Mouse (Mus musculus) CH12.LX (cell line): Measurements from ENCODE around the gene Wfikkn1. TPM values are rescaled to one million over a fixed set of nuclear protein-coding genes. Genes with fewer than 3 reads are reported as not detected.

ENCODE experiments used
- DNase-seq: peaks from one replicate; pipeline ENCODE4 v3.0.0-alpha.2; 2013; ENCODE audit errors: extremely low read depth
- H3K27ac ChIP-seq: 2 replicates; pipeline ENCODE4 v1.5.1; 2012; ENCODE audit warnings: low read depth, mild to moderate bottlenecking, control low read depth, moderate library complexity; ENCODE audit not compliant: insufficient read depth
- H3K27me3 ChIP-seq: replicated peaks from 2 replicates; pipeline ENCODE3; 2012; ENCODE audit warnings: inconsistent platforms
- H3K36me3 ChIP-seq, 2 experiments: replicated peaks in 1 of 2; 2 replicates each; pipeline versions ENCODE3 to v1.6.1; 2012; ENCODE audit warnings: inconsistent platforms in 1 of 2, low read length in 1 of 2, mild to moderate bottlenecking in 1 of 2, mixed read lengths in 1 of 2, moderate library complexity in 1 of 2; ENCODE audit not compliant: control insufficient read depth in 1 of 2, insufficient read depth in 1 of 2
- H3K4me1 ChIP-seq, 2 experiments: 2 replicates each; pipeline ENCODE4 v1.6.1; 2012; ENCODE audit warnings: inconsistent platforms in 1 of 2, moderate library complexity in 1 of 2; ENCODE audit not compliant: insufficient read depth in 2 of 2, control insufficient read depth in 1 of 2
- H3K4me2 ChIP-seq: 2 replicates; pipeline ENCODE4 v1.6.1; 2012; ENCODE audit warnings: low read depth, mild to moderate bottlenecking, control low read depth; ENCODE audit not compliant: poor library complexity, insufficient read depth, severe bottlenecking
- H3K4me3 ChIP-seq, 3 experiments: fragments of 150-350 bp in 1 of 3; sonication (generic) in 1 of 3; replicated peaks in 1 of 3; 2 replicates each; pipeline versions ENCODE3 to v1.5.1; 2011 to 2012; ENCODE audit warnings: low read depth in 2 of 3, low read length in 2 of 3, mild to moderate bottlenecking in 2 of 3, moderate library complexity in 2 of 3, control low read depth in 1 of 3, improper control_type of control experiment in 1 of 3, inconsistent platforms in 1 of 3, mixed read lengths in 1 of 3; ENCODE audit not compliant: poor library complexity in 1 of 3
- H3K79me2 ChIP-seq: replicated peaks from 2 replicates; pipeline ENCODE4 v1.6.1; 2012; ENCODE audit warnings: mild to moderate bottlenecking, moderate library complexity; ENCODE audit not compliant: control insufficient read depth, poor library complexity, insufficient read depth, severe bottlenecking; ENCODE audit errors: extremely low read depth
- H3K9ac ChIP-seq: 2 replicates; pipeline ENCODE4 v1.6.1; 2012; ENCODE audit warnings: low read depth, mild to moderate bottlenecking, control low read depth, moderate library complexity; ENCODE audit not compliant: insufficient read depth
- H3K9me3 ChIP-seq: replicated peaks from 2 replicates; pipeline ENCODE3; 2012; ENCODE audit warnings: low read length, inconsistent platforms, mixed read lengths
- CHD1 ChIP-seq: IDR thresholded peaks from 2 replicates; pipeline ENCODE4 v1.6.1; 2012; ENCODE audit warnings: low read depth, low read length, improper control_type of control experiment, inconsistent platforms
- CTCF ChIP-seq, 2 experiments: IDR thresholded peaks in 1 of 2; conservative IDR thresholded peaks in 1 of 2; 2 replicates each; pipeline ENCODE4 v1.5.1; 2011 to 2012; ENCODE audit warnings: low read depth in 2 of 2, low read length in 2 of 2, improper control_type of control experiment in 1 of 2, inconsistent platforms in 1 of 2, mild to moderate bottlenecking in 1 of 2, moderate library complexity in 1 of 2
- E2F4 ChIP-seq: IDR thresholded peaks from 2 replicates; pipeline ENCODE4 v1.6.1; 2011; ENCODE audit warnings: low read depth, low read length, improper control_type of control experiment; ENCODE audit not compliant: insufficient replicate concordance
- ELF1 ChIP-seq: IDR thresholded peaks from 2 replicates; pipeline ENCODE4 v1.6.1; 2014; ENCODE audit warnings: low read depth, mild to moderate bottlenecking, inconsistent platforms, low read length, improper control_type of control experiment
- EP300 ChIP-seq: IDR thresholded peaks from 2 replicates; pipeline ENCODE4 v1.6.1; 2011; ENCODE audit warnings: low read length, improper control_type of control experiment
- ETS1 ChIP-seq: conservative IDR thresholded peaks from 2 replicates; pipeline ENCODE4 v1.6.1; 2012; ENCODE audit warnings: low read depth, mild to moderate bottlenecking, inconsistent platforms, low read length, improper control_type of control experiment, moderate library complexity
- GABPA ChIP-seq: IDR thresholded peaks from 2 replicates; pipeline ENCODE4 v1.6.1; 2012; ENCODE audit warnings: low read depth, low read length, improper control_type of control experiment, inconsistent platforms; ENCODE audit not compliant: insufficient replicate concordance
- HCFC1 ChIP-seq: IDR thresholded peaks from 2 replicates; pipeline ENCODE4 v1.6.1; 2012; ENCODE audit warnings: low read depth, mild to moderate bottlenecking, inconsistent platforms, low read length, improper control_type of control experiment
- IRF4 ChIP-seq: IDR thresholded peaks from 2 replicates; pipeline ENCODE4 v1.6.1; 2014; ENCODE audit warnings: low read depth, mild to moderate bottlenecking, inconsistent platforms, low read length, improper control_type of control experiment
- JUND ChIP-seq: conservative IDR thresholded peaks from 2 replicates; pipeline ENCODE4 v1.6.1; 2011; ENCODE audit warnings: low read depth, low read length, improper control_type of control experiment
- KAT2A ChIP-seq: IDR thresholded peaks from 2 replicates; pipeline ENCODE4 v1.6.1; 2012; ENCODE audit warnings: low read length, improper control_type of control experiment, inconsistent platforms; ENCODE audit not compliant: insufficient replicate concordance
- MAFK ChIP-seq: IDR thresholded peaks from 2 replicates; pipeline ENCODE4 v1.6.1; 2011; ENCODE audit warnings: low read length, improper control_type of control experiment; ENCODE audit not compliant: insufficient replicate concordance
- MAX ChIP-seq: IDR thresholded peaks from 2 replicates; pipeline ENCODE4 v1.6.1; 2011; ENCODE audit warnings: low read length, improper control_type of control experiment
- MEF2A ChIP-seq: IDR thresholded peaks from 2 replicates; pipeline ENCODE4 v1.6.1; 2014; ENCODE audit warnings: low read depth, mild to moderate bottlenecking, inconsistent platforms, low read length, improper control_type of control experiment, borderline replicate concordance
- MXI1 ChIP-seq: IDR thresholded peaks from 2 replicates; pipeline ENCODE4 v1.6.1; 2011; ENCODE audit warnings: mild to moderate bottlenecking, low read depth, low read length, improper control_type of control experiment
- MYC ChIP-seq: IDR thresholded peaks from 2 replicates; pipeline ENCODE4 v1.6.1; 2011; ENCODE audit warnings: low read depth, mild to moderate bottlenecking, improper control_type of control experiment, low read length
- PAX5 ChIP-seq: IDR thresholded peaks from 2 replicates; pipeline ENCODE4 v1.6.1; 2012; ENCODE audit warnings: low read length, inconsistent platforms, mixed read lengths
- POLR2AphosphoS2 ChIP-seq: IDR thresholded peaks from 2 replicates; pipeline ENCODE4 v1.6.1; 2011; ENCODE audit warnings: low read depth, low read length, improper control_type of control experiment
- SIN3A ChIP-seq: IDR thresholded peaks from 2 replicates; pipeline ENCODE4 v1.6.1; 2012; ENCODE audit warnings: low read length, improper control_type of control experiment, inconsistent platforms
- TBP ChIP-seq: conservative IDR thresholded peaks from 2 replicates; pipeline ENCODE4 v1.6.1; 2011; ENCODE audit warnings: low read depth, low read length, improper control_type of control experiment
- UBTF ChIP-seq: IDR thresholded peaks from 2 replicates; pipeline ENCODE4 v1.6.1; 2012; ENCODE audit warnings: low read depth, mild to moderate bottlenecking, inconsistent platforms, low read length, improper control_type of control experiment, moderate library complexity
- USF1 ChIP-seq: IDR thresholded peaks from 2 replicates; pipeline ENCODE4 v1.6.1; 2014; ENCODE audit warnings: low read depth, mild to moderate bottlenecking, inconsistent platforms, low read length, improper control_type of control experiment
- USF2 ChIP-seq: conservative IDR thresholded peaks from 2 replicates; pipeline ENCODE4 v1.6.1; 2011; ENCODE audit warnings: low read depth, low read length, improper control_type of control experiment
- ZC3H11A ChIP-seq: IDR thresholded peaks from 2 replicates; pipeline ENCODE4 v1.6.1; 2012; ENCODE audit warnings: low read depth, mild to moderate bottlenecking, inconsistent platforms, low read length, improper control_type of control experiment
- ZKSCAN1 ChIP-seq: IDR thresholded peaks from 2 replicates; pipeline ENCODE4 v1.6.1; 2012; ENCODE audit warnings: low read depth, inconsistent platforms, low read length, improper control_type of control experiment, borderline replicate concordance
- ZMIZ1 ChIP-seq: IDR thresholded peaks from 2 replicates; pipeline ENCODE4 v1.6.1; 2012; ENCODE audit warnings: low read depth, mild to moderate bottlenecking, inconsistent platforms, low read length, improper control_type of control experiment
- dilution Hi-C: fragments of 300-500 bp; cut with MboI; formaldehyde crosslinking; loops from 2 replicates; pipeline ENCODE4 v1.14.3; 2020; ENCODE audit warnings: low sequenced_read_pairs; ENCODE audit not compliant: extremely low pct_unique_long_range_greater_than_20kb, extremely low pct_ligation_motif_present
- in situ Hi-C: fragments of 300-500 bp; cut with MboI; formaldehyde crosslinking; loops from 3 replicates; pipeline ENCODE4 v1.14.3; 2019; ENCODE audit warnings: low sequenced_read_pairs, low pct_ligation_motif_present, low pct_unique_long_range_greater_than_20kb, mixed read lengths
- polyA plus RNA-seq: library from polyadenylated mRNA; unstranded; fragments of >175 nt; gene quantifications from 2 replicates; pipeline ENCODE4 v1.2.1, GENCODE M21; 2012; ENCODE audit warnings: low read depth; ENCODE audit not compliant: insufficient read length
- total RNA-seq, 2 experiments: library from RNA; depleted of rRNA; stranded (reverse); fragments of 300-350 nt in 1 of 2; fragments of >200 nt in 1 of 2; gene quantifications; 2 replicates each; pipeline ENCODE4 v1.2.3; 2012 to 2014

Gene Wfikkn1
- total and polyA plus RNA-seq, 3 experiments, result 0.34 to 0.69 TPM; not detected in 1

DNA sequence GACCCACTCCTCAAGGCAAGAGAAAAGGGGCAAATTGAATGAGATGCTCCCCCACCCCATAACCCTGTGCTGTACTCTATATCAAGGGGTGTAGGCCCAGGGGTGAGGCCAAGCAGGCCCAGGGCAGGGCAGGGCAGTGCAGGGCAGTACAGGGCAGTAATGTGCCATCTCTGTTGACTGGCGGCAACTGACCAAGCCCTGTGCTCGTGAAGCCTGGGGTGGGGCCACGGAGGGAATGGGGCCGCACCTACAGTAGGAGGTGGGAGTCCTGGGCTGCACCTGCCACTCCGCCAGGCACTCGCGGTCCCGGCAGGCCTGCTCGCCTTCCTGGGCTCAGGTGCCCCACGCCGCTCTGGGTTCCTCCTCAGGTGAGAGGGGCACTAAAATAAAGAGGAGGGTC is 15.4 kb downstream of the Wfikkn1 start:
- dilution Hi-C loops (no loop called here), in situ Hi-C loops (no loop called here)

GRCm38 (mm10) chr17:25864311-25864710 is 16.3 kb downstream of the Wfikkn1 start:
- H3K36me3 ChIP-seq, result peaks cover 0 to 5% of the 10 kb centered on the region in 2 experiments
- H3K27ac ChIP-seq, result no peak overlapping the region
- in situ Hi-C loops (no loop called here), dilution Hi-C loops (no loop called here)
- no peak overlapping the region for H3K4me2 ChIP-seq
- peaks cover 13 to 40% of the 10 kb centered on the region in 2 experiments for H3K4me1 ChIP-seq
- H3K79me2 ChIP-seq, result no peaks in the 10 kb centered on the region
- no peak overlapping the region for H3K4me3 ChIP-seq
- no peak overlapping the region for H3K9ac ChIP-seq
- H3K9me3 ChIP-seq, result no peaks in the 10 kb centered on the region
- DNase-seq, result no peak
- no peak for TF ChIP-seq MAFK
- no peak for TF ChIP-seq POLR2AphosphoS2
- no peak for TF ChIP-seq PAX5
- no peak for TF ChIP-seq IRF4
- TF ChIP-seq MAX, result no peak
- no peak for TF ChIP-seq EP300
- TF ChIP-seq GABPA, result no peak
- no peak for TF ChIP-seq CTCF (conservative IDR thresholded peaks at IDR 0.05 in 1 of 2, IDR thresholded peaks at IDR 0.05 in 1 of 2; ENCODE audit: low read depth in 2 of 2, low read length in 2 of 2)
- TF ChIP-seq TBP, result no peak
- TF ChIP-seq MYC, result no peak
- no peak for TF ChIP-seq JUND
- TF ChIP-seq USF1, result no peak
- no peak for TF ChIP-seq ZKSCAN1
- no peak for TF ChIP-seq KAT2A
- TF ChIP-seq MEF2A, result no peak
- peaks cover 42% of the 10 kb centered on the region for H3K27me3 ChIP-seq

More for the DNA sequence above, 15.4 kb downstream of the Wfikkn1 start:
- Histone ChIP-seq H3K4me3 (no peak overlapping the region), H3K27ac (no peak overlapping the region), H3K4me2 (no peak overlapping the region), H3K79me2 (no peaks in the 10 kb centered on the region), H3K9ac (no peak overlapping the region), H3K36me3 (no peaks in the 10 kb centered on the region), H3K9me3 (no peaks in the 10 kb centered on the region), H3K27me3 (peaks cover 47% of the 10 kb centered on the region), H3K4me1 (peaks cover 9 to 34% of the 10 kb centered on the region in 2 experiments)
- TF ChIP-seq JUND (no peak), SIN3A (no peak), ETS1 (no peak), CTCF (conservative IDR thresholded peaks at IDR 0.05 in 1 of 2, IDR thresholded peaks at IDR 0.05 in 1 of 2; ENCODE audit: low read depth in 2 of 2, low read length in 2 of 2) (no peak), ZC3H11A (no peak), UBTF (no peak), ELF1 (no peak), ZKSCAN1 (no peak), PAX5 (no peak), USF2 (no peak), GABPA (no peak), MXI1 (no peak), TBP (no peak), MAX (no peak), E2F4 (no peak), MYC (no peak), CHD1 (no peak), HCFC1 (no peak), ZMIZ1 (no peak)
- no peak for DNase-seq
